Mouse (Mus musculus) right cerebral cortex, adult 18-20 months (tissue): ENCODE measurements at regions not wholly inside any gene's neighbourhood (a gene's known extent, or its start where the extent isn't known, plus 50 kb on each side); places are given as distances from the start of the nearest gene placed in this dataset.
"Not testable (repeated sequence)": the region's sequence is repeated elsewhere in the genome, so short reads cannot be mapped to it uniquely, and the experiment has no call there.

Source experiments
- DNase-seq: peaks from one replicate; pipeline ENCODE4 v3.0.0; 2022; ENCODE audit warnings: mixed read lengths

GRCm38 (mm10) chr10:126337426-126337825 is 371.5 kb downstream of the Lrig3 start:
- DNase-seq = no peak

- DNase-seq = no peak
Measured at GRCm38 (mm10) chr10:126333786-126334185, 367.8 kb downstream of the Lrig3 start.

GRCm38 (mm10) chr10:126330305-126330969 is 364.5 kb downstream of the Lrig3 start:
- DNase-seq = peak; percentile 89

DNA sequence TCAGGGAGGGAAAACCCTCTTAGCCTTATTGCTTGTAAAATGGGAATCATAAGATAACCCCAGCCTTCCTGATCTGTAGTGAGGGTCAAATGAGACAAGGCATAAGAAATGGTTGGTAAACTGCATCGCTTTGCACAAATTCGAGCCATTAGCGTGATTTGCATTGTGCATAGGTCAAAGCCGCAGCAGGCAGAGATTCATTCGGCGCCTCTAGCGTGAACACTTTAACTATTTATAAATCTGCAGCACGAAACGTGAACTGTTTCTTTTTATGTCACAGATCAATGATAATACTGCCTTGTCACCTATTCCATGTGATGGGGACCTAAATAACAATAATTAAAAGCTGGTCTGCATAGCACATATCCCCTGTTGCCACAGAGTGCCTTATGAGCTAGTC is 354.9 kb downstream of the Lrig3 start:
- no peak for DNase-seq

- no peak for DNase-seq
Measured at GRCm38 (mm10) chr10:126319795-126320194, 353.8 kb downstream of the Lrig3 start.

- no peak for DNase-seq
Measured at GRCm38 (mm10) chr10:126299962-126300361, 334.0 kb downstream of the Lrig3 start.

GRCm38 (mm10) chr10:126298211-126298610 is 332.2 kb downstream of the Lrig3 start:
- DNase-seq = no peak

DNA sequence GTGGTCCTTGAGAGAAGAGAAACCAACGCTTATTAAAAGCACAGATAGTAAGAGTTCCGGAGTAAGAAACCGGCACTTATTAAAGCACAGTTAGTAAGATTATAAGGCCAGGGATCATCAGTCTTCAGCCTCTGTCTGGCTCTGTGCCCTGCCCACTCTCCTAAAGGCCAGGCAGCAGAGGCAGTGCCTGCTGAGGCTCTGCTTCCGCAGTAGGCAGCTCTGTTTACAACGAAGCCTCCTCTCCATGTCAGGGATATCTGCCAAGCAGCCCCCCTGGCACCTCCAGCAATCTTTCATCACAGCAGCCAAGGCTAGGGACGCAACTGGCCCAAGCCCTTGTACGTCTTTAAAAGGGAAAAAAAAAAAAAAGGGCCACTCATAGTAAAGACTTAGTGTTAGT is 329.9 kb downstream of the Lrig3 start:
- DNase-seq = no peak

- no peak for DNase-seq
Measured at GRCm38 (mm10) chr10:126291765-126292164, 325.8 kb downstream of the Lrig3 start.

DNA sequence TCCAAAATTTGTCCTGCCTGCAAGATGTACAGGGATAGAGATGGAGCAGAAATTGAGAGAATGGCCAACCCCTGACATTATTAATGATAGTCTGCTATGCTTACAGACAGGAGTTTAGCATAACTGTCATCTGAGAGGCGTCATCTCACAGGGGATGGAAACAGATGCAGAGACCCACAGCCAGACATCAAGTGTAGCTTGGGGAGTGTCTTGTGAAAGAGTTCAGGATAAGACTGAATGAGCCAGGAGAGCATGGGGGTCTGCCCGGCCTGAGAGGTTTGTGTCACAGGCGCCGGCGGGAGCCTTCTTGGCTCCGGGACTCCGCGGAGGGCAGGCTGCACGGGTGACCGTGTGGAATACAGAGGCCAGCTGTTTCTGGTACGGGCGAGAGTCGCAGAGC is 319.1 kb downstream of the Lrig3 start:
- DNase-seq = not testable (repeated sequence)

DNA sequence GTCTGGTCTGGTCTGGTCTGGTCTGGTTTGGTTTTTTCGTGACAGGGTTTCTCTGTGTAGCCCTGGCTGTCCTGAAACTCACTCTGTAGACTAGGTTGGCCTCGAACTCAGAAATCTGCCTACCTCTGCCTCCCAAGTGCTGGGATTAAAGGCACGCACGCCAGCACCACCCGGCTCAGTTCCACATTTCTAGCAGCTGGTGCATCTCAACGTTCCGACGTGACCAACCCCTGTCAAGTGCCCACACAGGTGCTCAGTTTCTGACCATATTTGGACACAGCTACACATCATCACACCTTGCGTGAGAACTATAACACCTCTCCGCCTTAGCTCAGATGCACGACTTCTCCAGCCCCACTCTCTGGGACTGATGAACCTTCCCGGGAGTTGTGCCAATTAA is 304.4 kb downstream of the Lrig3 start:
- DNase-seq = no peak

DNA sequence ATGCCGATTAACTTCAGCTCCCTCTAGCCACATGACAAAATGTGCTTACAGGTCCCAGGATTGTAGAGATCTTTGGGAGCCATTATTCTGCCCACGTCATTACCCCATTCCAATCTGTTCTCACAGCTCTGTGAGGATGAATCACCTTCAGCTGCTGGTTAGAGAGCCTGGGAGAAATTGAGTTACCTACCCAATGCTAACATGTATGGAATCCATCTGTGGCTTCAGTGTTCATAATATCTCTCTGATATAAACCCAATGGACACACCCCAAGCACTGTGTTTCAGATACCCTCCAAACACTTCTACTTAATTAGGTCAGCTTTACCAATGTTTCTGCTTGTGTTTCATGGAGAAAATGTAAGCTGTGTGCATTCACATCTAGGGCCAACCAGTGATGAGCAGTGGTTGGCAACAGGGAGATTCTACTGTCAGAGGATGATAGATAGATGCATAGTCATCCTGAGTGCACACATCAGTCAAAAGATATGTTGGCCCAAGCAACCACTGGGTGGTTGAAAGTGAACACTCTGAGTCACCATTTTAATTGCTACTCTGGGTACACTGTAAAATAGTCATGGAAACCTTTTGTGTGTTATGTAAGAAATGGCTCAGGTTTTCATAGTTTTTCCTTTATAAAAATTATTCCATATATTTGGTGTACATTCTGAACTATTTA is 301.5 kb downstream of the Lrig3 start:
- peak; percentile 29 for DNase-seq

- no peak for DNase-seq
Measured at GRCm38 (mm10) chr10:126257171-126257570, 291.2 kb downstream of the Lrig3 start.

DNA sequence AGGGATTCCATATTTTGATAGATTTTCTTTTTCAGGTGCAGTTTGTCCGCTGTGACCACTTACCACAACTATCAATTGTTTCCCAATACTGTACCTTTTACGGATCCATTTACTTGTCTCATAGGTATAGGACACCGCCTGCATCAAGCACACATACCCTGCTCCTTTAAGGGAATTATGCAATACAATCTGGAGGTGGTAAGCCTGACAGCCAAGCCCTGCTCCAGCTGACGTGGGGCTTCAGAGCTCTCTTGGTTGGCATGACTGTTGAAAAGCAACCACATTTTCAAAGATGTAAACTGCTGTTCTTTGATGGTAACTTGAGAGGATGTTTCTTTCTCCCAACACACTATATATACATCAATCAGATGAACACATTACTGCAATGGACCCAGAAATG is 288.2 kb downstream of the Lrig3 start:
- DNase-seq = no peak

- no peak for DNase-seq
Measured at GRCm38 (mm10) chr10:126249176-126249575, 283.2 kb downstream of the Lrig3 start.

GRCm38 (mm10) chr10:126243051-126243450 is 277.1 kb downstream of the Lrig3 start:
- DNase-seq = no peak

- no peak for DNase-seq
Measured at GRCm38 (mm10) chr10:126239536-126239935, 273.6 kb downstream of the Lrig3 start.
